Mouse (Mus musculus): ENCODE results near the gene Pdlim5.

GRCm38 (mm10) chr3:142441142-142441541 lies 45.6 kb upstream of the Pdlim5 start:
- TF ChIP-seq GATA1 (IDR thresholded peaks at IDR 0.05; ENCODE audit: low read length) (no peak), TAL1 (IDR thresholded peaks at IDR 0.05; ENCODE audit: low read length) (no peak)

Measured in erythroblast, embryonic 14.5 days (primary cell).